Comparison of ENCODE assay signal across 26 mouse cellular contexts in genomic region chr14:31809942-31810341, GRCm38 (mm10). TPM values are rescaled to one million over a fixed set of nuclear protein-coding genes. Genes with fewer than 3 reads are reported as not detected.
DNase-seq lines count a peak whose midpoint lies in the region; TF ChIP-seq lines count a peak whose summit lies in the region.
"Had no signal": no experiment of that assay in that cellular context is flagged by ENCODE, and none has a peak within 500 bp of the region (broad histone marks: within the 10 kb centered on the region; RNA-seq: fewer than 3 reads in every experiment).

No protein-coding gene starts in this region.

- H3K4me3 ChIP-seq in heart, adult 2 months = no peak overlapping the region
- no peak overlapping the region for H3K4me3 ChIP-seq in layer of hippocampus, adult 2 months
- H3K4me3 ChIP-seq: erythroblast, embryonic 14.5 days; heart, embryonic 13.5 days; hindbrain, embryonic 10.5 days; left cerebral cortex, adult 2 months; limb, embryonic 12.5 days; midbrain, embryonic 10.5 days; myocyte; neural tube, embryonic 12.5 days had no signal

- no peak for DNase-seq in heart, adult 2 months
- no peak for DNase-seq in heart, postnatal 25 days (ENCODE audit: low spot score)
- no peak for DNase-seq in layer of hippocampus, adult 2 months (ENCODE audit: low spot score in 2 of 2)
- no peak for DNase-seq in layer of hippocampus, adult 18-20 months (ENCODE audit: low spot score in 2 of 2)
- DNase-seq in retina, postnatal 1 day = peak; percentile 7
- no peak for DNase-seq in retina, embryonic 14.5 days (ENCODE audit: low spot score)
- peak; percentile 34 for DNase-seq in brain, adult 2 months (ENCODE audit: low read depth, low spot score)
- no peak for DNase-seq in frontal cortex, postnatal 10 days (ENCODE audit: low spot score in 2 of 2)
- DNase-seq: adrenal gland, postnatal 14 days; cerebellum, adult 11-12 months; cerebellum, adult 9-11 months; gastrocnemius, postnatal 25 days; heart, adult 18-20 months; heart, postnatal 10 days; kidney, postnatal 10 days; lung, postnatal 14 days; thymus, adult 2 months; thymus, postnatal 36 days had no signal

- H3K27ac ChIP-seq in heart, adult 2 months = no peak overlapping the region
- H3K27ac ChIP-seq in layer of hippocampus, adult 2 months = no peak overlapping the region
- H3K27ac ChIP-seq: heart, embryonic 13.5 days; hindbrain, embryonic 10.5 days; left cerebral cortex, adult 2 months; limb, embryonic 12.5 days; midbrain, embryonic 10.5 days; neural tube, embryonic 12.5 days had no signal

- no peaks in the 10 kb centered on the region for H3K4me1 ChIP-seq in heart, adult 2 months (ENCODE audit: control insufficient read depth, insufficient read depth, low read length)
- H3K4me1 ChIP-seq: heart, embryonic 13.5 days; hindbrain, embryonic 10.5 days; limb, embryonic 12.5 days; midbrain, embryonic 10.5 days; neural tube, embryonic 12.5 days had no signal

- TF ChIP-seq CTCF in heart, adult 2 months (IDR thresholded peaks at IDR 0.05) = peak; percentile 29
- peak; percentile 32 for TF ChIP-seq CTCF in layer of hippocampus, adult 2 months (conservative IDR thresholded peaks at IDR 0.05)

- intact Hi-C loops in heart, adult 2 months (cut with DNase I) = no loop called here
- intact Hi-C loops in heart, postnatal 25 days (cut with DNase I) = no loop called here

- no peaks in the 10 kb centered on the region for H3K27me3 ChIP-seq in heart, adult 2 months (ENCODE audit: control insufficient read depth, insufficient read depth, low read length)
- H3K27me3 ChIP-seq: heart, embryonic 13.5 days; limb, embryonic 12.5 days; neural tube, embryonic 12.5 days had no signal

- no peak overlapping the region for H3K9ac ChIP-seq in heart, adult 2 months (ENCODE audit: low read depth, low read length)
- H3K9ac ChIP-seq: heart, embryonic 13.5 days; limb, embryonic 12.5 days; neural tube, embryonic 12.5 days had no signal

- no peak for TF ChIP-seq POLR2A in heart, adult 2 months (IDR thresholded peaks at IDR 0.05; ENCODE audit: insufficient read depth, low read depth, low read length)

- no peaks in the 10 kb centered on the region for H3K79me2 ChIP-seq in heart, adult 2 months (replicated peaks; ENCODE audit: control insufficient read depth, insufficient read depth, low read length)

- H3K36me3 ChIP-seq in heart, adult 2 months (ENCODE audit: control insufficient read depth, insufficient read depth, low read length) = no peaks in the 10 kb centered on the region
- H3K36me3 ChIP-seq: limb, embryonic 12.5 days; neural tube, embryonic 12.5 days had no signal

- WGBS in heart, adult 2 months = 82% methylated on average over 5 of the region's 5 CpGs

- TF ChIP-seq EP300 in heart, adult 2 months (IDR thresholded peaks at IDR 0.05; ENCODE audit: insufficient read depth, low read depth, low read length) = no peak

RNA-seq across cellular contexts. Expression of gene Ankrd28, which starts 20.5 kb away (rescaled TPM):
- 10 to 100 TPM; 22.1 to 27.7 TPM for total RNA-seq in heart, adult 2 months (2021)
- 6.6 and 17.4 TPM in 2 replicates for polyA plus RNA-seq in heart, adult 2 months (2012; rRNA removed)
- total RNA-seq in heart, postnatal 25 days (2021) = 10 to 100 TPM; 23.7 to 27.1 TPM
- 10 to 100 TPM; 45.6 to 55.5 TPM for total RNA-seq in layer of hippocampus, adult 2 months (2021)
- 10 to 100 TPM; 45.4 to 52.1 TPM for total RNA-seq in layer of hippocampus, adult 18-20 months (2021)

Comparison
In these comparisons a context has a peak if more than half of its experiments do, and no peak if none do; other contexts are left out.
1. DNase-seq: peak in retina, postnatal 1 day (single experiment) and brain, adult 2 months (single experiment); none in heart, adult 2 months (0 of 2), heart, postnatal 25 days (single experiment), layer of hippocampus, adult 2 months (0 of 2), layer of hippocampus, adult 18-20 months (0 of 2), retina, embryonic 14.5 days (single experiment) and frontal cortex, postnatal 10 days (0 of 2).